Mouse (Mus musculus): ENCODE results near the gene Vmn2r46.
"Not testable (repeated sequence)": the region's sequence is repeated elsewhere in the genome, so short reads cannot be mapped to it uniquely, and the experiment has no call there.

Vmn2r46 gene

GRCm38 (mm10) chr7:9770471-9770870 is at the start of gene Vmn2r46:
TSS of gene Vmn2r46 (minus strand) at chr7:9770571.
- DNase-seq (ENCODE audit: low read depth), result not testable (repeated sequence)

Data from induced T-regulatory cell, adult 2 months (primary cell).